Mouse (Mus musculus) megakaryocyte, embryonic 14.5 days (primary cell): ENCODE measurements at regions not wholly inside any gene's neighbourhood (a gene's known extent, or its start where the extent isn't known, plus 50 kb on each side); places are given as distances from the start of the nearest gene placed in this dataset.

Source experiments
- FLI1 ChIP-seq: IDR thresholded peaks from 2 replicates; pipeline ENCODE4 v1.6.1; 2012; ENCODE audit warnings: low read length, inconsistent platforms, mixed read lengths
- GATA1 ChIP-seq: IDR thresholded peaks from 3 replicates; pipeline ENCODE4 v1.6.1; 2012; ENCODE audit warnings: mixed read lengths, low read length, inconsistent platforms, borderline replicate concordance

- TF ChIP-seq FLI1 (no peak), GATA1 (no peak)
Observed at GRCm38 (mm10) chr12:12607995-12608394, 333.7 kb downstream of the Mycn start.
